Mouse (Mus musculus) CH12.LX (cell line): ENCODE data around the gene Tmem56. TPM values are rescaled to one million over a fixed set of nuclear protein-coding genes. Genes with fewer than 3 reads are reported as not detected.

Source experiments
- DNase-seq: peaks from one replicate; pipeline ENCODE4 v3.0.0-alpha.2; 2013; ENCODE audit errors: extremely low read depth
- H3K27ac ChIP-seq: 2 replicates; pipeline ENCODE4 v1.5.1; 2012; ENCODE audit warnings: low read depth, mild to moderate bottlenecking, control low read depth, moderate library complexity; ENCODE audit not compliant: insufficient read depth
- H3K27me3 ChIP-seq: replicated peaks from 2 replicates; pipeline ENCODE3; 2012; ENCODE audit warnings: inconsistent platforms
- H3K36me3 ChIP-seq, 2 experiments: replicated peaks in 1 of 2; 2 replicates each; pipeline versions ENCODE3 to v1.6.1; 2012; ENCODE audit warnings: inconsistent platforms in 1 of 2, low read length in 1 of 2, mild to moderate bottlenecking in 1 of 2, mixed read lengths in 1 of 2, moderate library complexity in 1 of 2; ENCODE audit not compliant: control insufficient read depth in 1 of 2, insufficient read depth in 1 of 2
- H3K4me1 ChIP-seq, 2 experiments: 2 replicates each; pipeline ENCODE4 v1.6.1; 2012; ENCODE audit warnings: inconsistent platforms in 1 of 2, moderate library complexity in 1 of 2; ENCODE audit not compliant: insufficient read depth in 2 of 2, control insufficient read depth in 1 of 2
- H3K4me2 ChIP-seq: 2 replicates; pipeline ENCODE4 v1.6.1; 2012; ENCODE audit warnings: low read depth, mild to moderate bottlenecking, control low read depth; ENCODE audit not compliant: poor library complexity, insufficient read depth, severe bottlenecking
- H3K4me3 ChIP-seq, 3 experiments: fragments of 150-350 bp in 1 of 3; sonication (generic) in 1 of 3; replicated peaks in 1 of 3; 2 replicates each; pipeline versions ENCODE3 to v1.5.1; 2011 to 2012; ENCODE audit warnings: low read depth in 2 of 3, low read length in 2 of 3, mild to moderate bottlenecking in 2 of 3, moderate library complexity in 2 of 3, control low read depth in 1 of 3, improper control_type of control experiment in 1 of 3, inconsistent platforms in 1 of 3, mixed read lengths in 1 of 3; ENCODE audit not compliant: poor library complexity in 1 of 3
- H3K79me2 ChIP-seq: replicated peaks from 2 replicates; pipeline ENCODE4 v1.6.1; 2012; ENCODE audit warnings: mild to moderate bottlenecking, moderate library complexity; ENCODE audit not compliant: control insufficient read depth, poor library complexity, insufficient read depth, severe bottlenecking; ENCODE audit errors: extremely low read depth
- H3K9ac ChIP-seq: 2 replicates; pipeline ENCODE4 v1.6.1; 2012; ENCODE audit warnings: low read depth, mild to moderate bottlenecking, control low read depth, moderate library complexity; ENCODE audit not compliant: insufficient read depth
- H3K9me3 ChIP-seq: replicated peaks from 2 replicates; pipeline ENCODE3; 2012; ENCODE audit warnings: low read length, inconsistent platforms, mixed read lengths
- BHLHE40 ChIP-seq: IDR thresholded peaks from 2 replicates; pipeline ENCODE4 v1.6.1; 2011; ENCODE audit warnings: mild to moderate bottlenecking, low read depth, low read length, improper control_type of control experiment
- CHD2 ChIP-seq: IDR thresholded peaks from 2 replicates; pipeline ENCODE4 v1.6.1; 2011; ENCODE audit warnings: low read length, improper control_type of control experiment
- CTCF ChIP-seq, 2 experiments: IDR thresholded peaks in 1 of 2; conservative IDR thresholded peaks in 1 of 2; 2 replicates each; pipeline ENCODE4 v1.5.1; 2011 to 2012; ENCODE audit warnings: low read depth in 2 of 2, low read length in 2 of 2, improper control_type of control experiment in 1 of 2, inconsistent platforms in 1 of 2, mild to moderate bottlenecking in 1 of 2, moderate library complexity in 1 of 2
- E2F4 ChIP-seq: IDR thresholded peaks from 2 replicates; pipeline ENCODE4 v1.6.1; 2011; ENCODE audit warnings: low read depth, low read length, improper control_type of control experiment; ENCODE audit not compliant: insufficient replicate concordance
- EP300 ChIP-seq: IDR thresholded peaks from 2 replicates; pipeline ENCODE4 v1.6.1; 2011; ENCODE audit warnings: low read length, improper control_type of control experiment
- ETS1 ChIP-seq: conservative IDR thresholded peaks from 2 replicates; pipeline ENCODE4 v1.6.1; 2012; ENCODE audit warnings: low read depth, mild to moderate bottlenecking, inconsistent platforms, low read length, improper control_type of control experiment, moderate library complexity
- GABPA ChIP-seq: IDR thresholded peaks from 2 replicates; pipeline ENCODE4 v1.6.1; 2012; ENCODE audit warnings: low read depth, low read length, improper control_type of control experiment, inconsistent platforms; ENCODE audit not compliant: insufficient replicate concordance
- JUN ChIP-seq: IDR thresholded peaks from 2 replicates; pipeline ENCODE4 v1.6.1; 2011; ENCODE audit warnings: low read depth, mild to moderate bottlenecking, low read length, improper control_type of control experiment, moderate library complexity; ENCODE audit not compliant: insufficient read depth
- JUND ChIP-seq: conservative IDR thresholded peaks from 2 replicates; pipeline ENCODE4 v1.6.1; 2011; ENCODE audit warnings: low read depth, low read length, improper control_type of control experiment
- MEF2A ChIP-seq: IDR thresholded peaks from 2 replicates; pipeline ENCODE4 v1.6.1; 2014; ENCODE audit warnings: low read depth, mild to moderate bottlenecking, inconsistent platforms, low read length, improper control_type of control experiment, borderline replicate concordance
- MYC ChIP-seq: IDR thresholded peaks from 2 replicates; pipeline ENCODE4 v1.6.1; 2011; ENCODE audit warnings: low read depth, mild to moderate bottlenecking, improper control_type of control experiment, low read length
- NRF1 ChIP-seq: IDR thresholded peaks from 2 replicates; pipeline ENCODE4 v1.6.1; 2014; ENCODE audit warnings: low read depth, mild to moderate bottlenecking, inconsistent platforms, low read length, improper control_type of control experiment, moderate library complexity
- PAX5 ChIP-seq: IDR thresholded peaks from 2 replicates; pipeline ENCODE4 v1.6.1; 2012; ENCODE audit warnings: low read length, inconsistent platforms, mixed read lengths
- POLR2A ChIP-seq: IDR thresholded peaks from 2 replicates; pipeline ENCODE4 v1.6.1; 2011; ENCODE audit warnings: low read depth, mild to moderate bottlenecking, improper control_type of control experiment, low read length
- POLR2AphosphoS2 ChIP-seq: IDR thresholded peaks from 2 replicates; pipeline ENCODE4 v1.6.1; 2011; ENCODE audit warnings: low read depth, low read length, improper control_type of control experiment
- RCOR1 ChIP-seq: conservative IDR thresholded peaks from 2 replicates; pipeline ENCODE4 v1.6.1; 2012; ENCODE audit warnings: low read depth, mild to moderate bottlenecking, inconsistent platforms, low read length, improper control_type of control experiment
- TBP ChIP-seq: conservative IDR thresholded peaks from 2 replicates; pipeline ENCODE4 v1.6.1; 2011; ENCODE audit warnings: low read depth, low read length, improper control_type of control experiment
- UBTF ChIP-seq: IDR thresholded peaks from 2 replicates; pipeline ENCODE4 v1.6.1; 2012; ENCODE audit warnings: low read depth, mild to moderate bottlenecking, inconsistent platforms, low read length, improper control_type of control experiment, moderate library complexity
- USF1 ChIP-seq: IDR thresholded peaks from 2 replicates; pipeline ENCODE4 v1.6.1; 2014; ENCODE audit warnings: low read depth, mild to moderate bottlenecking, inconsistent platforms, low read length, improper control_type of control experiment
- USF2 ChIP-seq: conservative IDR thresholded peaks from 2 replicates; pipeline ENCODE4 v1.6.1; 2011; ENCODE audit warnings: low read depth, low read length, improper control_type of control experiment
- ZKSCAN1 ChIP-seq: IDR thresholded peaks from 2 replicates; pipeline ENCODE4 v1.6.1; 2012; ENCODE audit warnings: low read depth, inconsistent platforms, low read length, improper control_type of control experiment, borderline replicate concordance
- ZMIZ1 ChIP-seq: IDR thresholded peaks from 2 replicates; pipeline ENCODE4 v1.6.1; 2012; ENCODE audit warnings: low read depth, mild to moderate bottlenecking, inconsistent platforms, low read length, improper control_type of control experiment
- ZNF384 ChIP-seq: IDR thresholded peaks from 2 replicates; pipeline ENCODE4 v1.6.1; 2012; ENCODE audit warnings: low read depth, low read length, improper control_type of control experiment, inconsistent platforms
- dilution Hi-C: fragments of 300-500 bp; cut with MboI; formaldehyde crosslinking; loops from 2 replicates; pipeline ENCODE4 v1.14.3; 2020; ENCODE audit warnings: low sequenced_read_pairs; ENCODE audit not compliant: extremely low pct_unique_long_range_greater_than_20kb, extremely low pct_ligation_motif_present
- in situ Hi-C: fragments of 300-500 bp; cut with MboI; formaldehyde crosslinking; loops from 3 replicates; pipeline ENCODE4 v1.14.3; 2019; ENCODE audit warnings: low sequenced_read_pairs, low pct_ligation_motif_present, low pct_unique_long_range_greater_than_20kb, mixed read lengths
- polyA plus RNA-seq: library from polyadenylated mRNA; unstranded; fragments of >175 nt; gene quantifications from 2 replicates; pipeline ENCODE4 v1.2.1, GENCODE M21; 2012; ENCODE audit warnings: low read depth; ENCODE audit not compliant: insufficient read length
- total RNA-seq, 2 experiments: library from RNA; depleted of rRNA; stranded (reverse); fragments of 300-350 nt in 1 of 2; fragments of >200 nt in 1 of 2; gene quantifications; 2 replicates each; pipeline ENCODE4 v1.2.3; 2012 to 2014

Gene Tmem56
- total and polyA plus RNA-seq, 3 experiments, result not detected

DNA sequence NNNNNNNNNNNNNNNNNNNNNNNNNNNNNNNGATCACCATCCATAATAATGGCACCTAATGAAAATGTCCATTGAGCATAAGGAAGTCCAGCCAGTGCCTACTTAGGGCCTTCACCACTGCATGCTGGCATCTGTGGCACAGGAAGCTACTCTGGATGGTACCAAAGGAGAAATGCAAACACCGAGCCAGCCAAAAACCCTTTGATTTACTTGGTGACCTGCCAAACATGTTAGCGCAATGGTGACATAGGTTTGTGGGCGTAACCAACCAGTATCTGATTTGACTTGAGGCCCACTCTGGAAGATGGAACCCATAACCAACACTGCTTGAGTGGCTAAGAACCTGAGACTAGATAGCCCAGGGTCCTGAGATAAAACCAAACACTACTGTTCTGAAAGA lies 97.7 kb downstream of the Tmem56 start (continued):
- TF ChIP-seq CHD2 (no peak), POLR2AphosphoS2 (no peak)

DNA sequence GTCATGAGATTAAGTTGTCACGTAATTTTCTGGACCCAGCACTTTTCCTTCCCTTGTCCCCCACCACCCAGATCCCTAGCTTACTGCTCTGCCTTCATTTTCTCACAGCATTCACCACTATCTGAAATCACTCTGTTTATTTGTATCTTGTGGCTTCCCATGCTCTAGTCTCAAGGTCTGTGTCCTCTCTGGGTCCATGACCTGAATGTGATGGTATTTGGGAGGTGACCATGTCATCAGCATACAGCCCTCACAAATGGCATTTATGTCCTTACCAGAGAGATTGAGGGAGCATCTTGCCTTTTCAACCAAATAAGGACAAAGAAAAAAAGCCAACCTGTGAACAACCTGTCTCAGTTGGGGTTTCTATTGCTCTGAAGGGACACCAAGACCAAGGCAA lies 106.9 kb downstream of the Tmem56 start:
- H3K4me1 ChIP-seq, result peaks cover 0 to 5% of the 10 kb centered on the region in 2 experiments; a peak in 2 of 4 replicates
- no peak overlapping the region for H3K9ac ChIP-seq
- in situ Hi-C loops (no loop called here), dilution Hi-C loops (no loop called here)
- no peak overlapping the region for H3K4me2 ChIP-seq
- TF ChIP-seq JUND (no peak), PAX5 (no peak), RCOR1 (no peak), ETS1 (no peak), E2F4 (no peak)
- no peaks in the 10 kb centered on the region for H3K36me3 ChIP-seq
- H3K27me3 ChIP-seq, result no peaks in the 10 kb centered on the region
- DNase-seq, result no peak
- no peaks in the 10 kb centered on the region for H3K79me2 ChIP-seq
- H3K9me3 ChIP-seq, result peaks cover 3% of the 10 kb centered on the region
- no peak overlapping the region for H3K27ac ChIP-seq
- no peak overlapping the region for H3K4me3 ChIP-seq

DNA sequence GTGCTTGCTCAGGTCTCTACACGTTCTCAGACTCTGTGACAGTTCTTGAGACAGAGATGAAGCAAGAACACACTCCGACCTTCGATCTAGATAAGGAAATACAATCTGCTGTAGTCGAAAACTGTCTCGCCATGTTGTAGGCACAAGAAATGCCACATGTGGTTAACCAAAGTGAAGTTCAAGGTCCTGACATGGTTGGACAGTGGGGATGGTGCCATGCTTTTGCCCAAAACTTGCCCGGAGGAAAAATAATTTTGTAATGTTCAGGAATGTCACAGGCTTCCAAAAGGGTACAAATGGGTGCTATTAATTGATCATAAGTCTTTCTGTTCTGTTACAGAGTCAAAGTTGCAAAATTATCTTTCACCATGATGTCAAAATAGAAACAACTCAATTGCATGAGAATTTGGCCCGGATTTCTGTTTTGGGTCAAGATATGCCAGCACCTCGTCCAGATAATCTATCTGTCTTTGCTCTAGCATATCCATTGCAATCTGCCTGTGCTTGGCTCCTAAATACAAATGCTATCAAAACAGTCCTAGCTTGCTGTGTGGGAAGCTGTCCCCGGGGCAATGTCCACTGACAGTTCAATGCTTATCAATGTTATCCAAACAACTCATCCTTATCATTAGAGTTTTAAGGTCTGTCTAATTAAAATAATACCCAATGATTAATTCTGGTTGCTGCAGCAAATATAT lies 108.5 kb downstream of the Tmem56 start:
- no peaks in the 10 kb centered on the region for H3K79me2 ChIP-seq
- in situ Hi-C loops, result loop anchor here (5.0 to 25.0 kb wide), 2 partner anchors 118 to 563 kb away; partner anchors contain the start of gene Alg14
- dilution Hi-C loops, result no loop called here
- no peak overlapping the region for H3K4me2 ChIP-seq
- no peak for DNase-seq
- no peak overlapping the region for H3K4me3 ChIP-seq
- H3K27me3 ChIP-seq, result no peaks in the 10 kb centered on the region
- H3K27ac ChIP-seq, result no peak overlapping the region
- no peak overlapping the region for H3K9ac ChIP-seq
- H3K9me3 ChIP-seq, result peaks cover 3% of the 10 kb centered on the region
- peaks cover 0 to 3% of the 10 kb centered on the region in 2 experiments for H3K36me3 ChIP-seq
- peaks cover 3 to 12% of the 10 kb centered on the region in 2 experiments; a peak in 2 of 4 replicates for H3K4me1 ChIP-seq
- TF ChIP-seq ZNF384 (no peak), MYC (no peak), UBTF (no peak), POLR2A (no peak), GABPA (no peak), MEF2A (no peak), EP300 (no peak), USF1 (no peak), NRF1 (no peak), POLR2AphosphoS2 (no peak), JUN (no peak), ZKSCAN1 (no peak), TBP (no peak), ZMIZ1 (no peak), CTCF (conservative IDR thresholded peaks at IDR 0.05 in 1 of 2, IDR thresholded peaks at IDR 0.05 in 1 of 2; ENCODE audit: low read depth in 2 of 2, low read length in 2 of 2) (no peak), E2F4 (no peak), CHD2 (no peak), RCOR1 (no peak), USF2 (no peak), BHLHE40 (no peak)
- TF ChIP-seq, all 38 proteins: peak for 0
